In genomic region chr7:127744366-127745045, GRCm38 (mm10) we compare ENCODE assay signal across 8 mouse cellular contexts. TPM values are rescaled to one million over a fixed set of nuclear protein-coding genes. Genes with fewer than 3 reads are reported as not detected.
A peak's percentile ranks its signal among the peaks of the same experiment; 100 is the strongest.
DNase-seq lines count a peak whose midpoint lies in the region; ATAC-seq and TF ChIP-seq lines count a peak whose summit lies in the region.

Fbxl19 (plus strand) TSS chr7:127744543.

- no peaks in the 10 kb centered on the region for H3K27me3 ChIP-seq in C2C12 (ENCODE audit: control insufficient read depth, insufficient read depth, insufficient read length)
- H3K27me3 ChIP-seq in embryonic facial prominence, embryonic 15.5 days = no peaks in the 10 kb centered on the region
- no peaks in the 10 kb centered on the region for H3K27me3 ChIP-seq in heart, embryonic 13.5 days (replicated peaks)
- no peaks in the 10 kb centered on the region for H3K27me3 ChIP-seq in kidney, postnatal 0 days (ENCODE audit: insufficient read depth, low read length)
- no peaks in the 10 kb centered on the region for H3K27me3 ChIP-seq in liver, adult 2 months (ENCODE audit: control insufficient read depth, insufficient read depth, low read length)
- no peaks in the 10 kb centered on the region for H3K27me3 ChIP-seq in testis, adult 2 months (ENCODE audit: control insufficient read depth, insufficient read depth, low read length)

- peak within 1 kb of the TSS; percentile 55 for H3K4me3 ChIP-seq in C2C12 (ENCODE audit: insufficient read depth, poor library complexity, severe bottlenecking)
- H3K4me3 ChIP-seq in embryonic facial prominence, embryonic 15.5 days (replicated peaks) = peak within 1 kb of the TSS; percentile 77
- peak within 1 kb of the TSS; percentile 86 for H3K4me3 ChIP-seq in heart, embryonic 13.5 days
- peak within 1 kb of the TSS; percentile 86 for H3K4me3 ChIP-seq in kidney, postnatal 0 days (replicated peaks; ENCODE audit: low read depth, low read length)
- peak within 1 kb of the TSS; percentile 78 for H3K4me3 ChIP-seq in liver, adult 2 months (ENCODE audit: insufficient read depth, low read depth, low read length)
- H3K4me3 ChIP-seq in testis, adult 2 months (ENCODE audit: control insufficient read depth, low read depth, low read length) = peak within 1 kb of the TSS; percentile 84

- H3K9me3 ChIP-seq in embryonic facial prominence, embryonic 15.5 days (replicated peaks) = no peaks in the 10 kb centered on the region
- no peaks in the 10 kb centered on the region for H3K9me3 ChIP-seq in heart, embryonic 13.5 days
- H3K9me3 ChIP-seq in kidney, postnatal 0 days (replicated peaks; ENCODE audit: low read length) = no peaks in the 10 kb centered on the region

- peak within 1 kb of the TSS; percentile 21; the same call in 1 of the 2 replicates for H3K9ac ChIP-seq in embryonic facial prominence, embryonic 15.5 days
- H3K9ac ChIP-seq in heart, embryonic 13.5 days = peak within 1 kb of the TSS; percentile 93
- H3K9ac ChIP-seq in kidney, postnatal 0 days (ENCODE audit: low read depth, low read length) = peak within 1 kb of the TSS; percentile 53
- peak within 1 kb of the TSS; percentile 65 for H3K9ac ChIP-seq in liver, adult 2 months (ENCODE audit: low read depth, low read length)

- H3K4me2 ChIP-seq in embryonic facial prominence, embryonic 15.5 days (replicated peaks) = peak within 1 kb of the TSS; percentile 89
- H3K4me2 ChIP-seq in heart, embryonic 13.5 days = peak within 1 kb of the TSS; percentile 93
- H3K4me2 ChIP-seq in kidney, postnatal 0 days (ENCODE audit: low read length) = peak within 1 kb of the TSS; percentile 97

- WGBS in embryonic facial prominence, embryonic 15.5 days = under 1% methylated on average over 26 of the region's 26 CpGs
- under 1% methylated on average over 26 of the region's 26 CpGs for WGBS in heart, embryonic 13.5 days
- WGBS in kidney, postnatal 0 days = 0% methylated on average over 26 of the region's 26 CpGs
- under 1% methylated on average over 26 of the region's 26 CpGs for WGBS in liver, adult 2 months

- DNase-seq in adrenal gland, postnatal 36 days = peak; percentile 79 to 87
- peak; percentile 88 for DNase-seq in kidney, postnatal 0 days (ENCODE audit: low spot score)
- peak; percentile 66 for DNase-seq in liver, adult 2 months (ENCODE audit: extremely low read depth, low read depth, low spot score)
- peak; percentile 24 to 65 for DNase-seq in natural killer cell, adult 2 months (ENCODE audit: low spot score in 2 of 2)

- peak within 1 kb of the TSS; percentile 93 for H3K27ac ChIP-seq in embryonic facial prominence, embryonic 15.5 days (replicated peaks)
- H3K27ac ChIP-seq in heart, embryonic 13.5 days (replicated peaks) = peak within 1 kb of the TSS; percentile 91
- peak within 1 kb of the TSS; percentile 74 for H3K27ac ChIP-seq in kidney, postnatal 0 days
- peak within 1 kb of the TSS; percentile 82 for H3K27ac ChIP-seq in liver, adult 2 months (replicated peaks; ENCODE audit: insufficient read depth, low read depth, low read length)
- peak within 1 kb of the TSS; percentile 81 for H3K27ac ChIP-seq in testis, adult 2 months (ENCODE audit: control insufficient read depth, insufficient read depth, low read depth, low read length)

- no peak for ATAC-seq in embryonic facial prominence, embryonic 15.5 days (ENCODE audit: insufficient number of reproducible peaks, low FRiP score, low TSS enrichment, low read depth)
- ATAC-seq in heart, embryonic 13.5 days (ENCODE audit: extremely low read depth, insufficient number of reproducible peaks, low FRiP score, low TSS enrichment) = no peak
- no peak for ATAC-seq in kidney, postnatal 0 days (replicated peaks; ENCODE audit: low FRiP score, low read depth)

- H3K36me3 ChIP-seq in C2C12 (ENCODE audit: control insufficient read depth, insufficient read depth) = peaks cover 5% of the 10 kb centered on the region
- H3K36me3 ChIP-seq in embryonic facial prominence, embryonic 15.5 days = peaks cover 15% of the 10 kb centered on the region
- peaks cover 16% of the 10 kb centered on the region for H3K36me3 ChIP-seq in heart, embryonic 13.5 days
- H3K36me3 ChIP-seq in kidney, postnatal 0 days (ENCODE audit: insufficient read depth, low read length) = peaks cover 2% of the 10 kb centered on the region; the same call in 1 of the 2 replicates
- no peaks in the 10 kb centered on the region for H3K36me3 ChIP-seq in liver, adult 2 months (ENCODE audit: control insufficient read depth, insufficient read depth, low read length)
- no peaks in the 10 kb centered on the region for H3K36me3 ChIP-seq in testis, adult 2 months (ENCODE audit: control insufficient read depth, insufficient read depth, low read length)

- H3K79me3 ChIP-seq in C2C12 (ENCODE audit: low read depth) = no peaks in the 10 kb centered on the region

- peaks cover 11% of the 10 kb centered on the region for H3K79me2 ChIP-seq in C2C12 (ENCODE audit: control insufficient read depth, insufficient read depth)
- no peaks in the 10 kb centered on the region for H3K79me2 ChIP-seq in liver, adult 2 months (ENCODE audit: control insufficient read depth, insufficient read depth, low read length)

- peaks cover 21% of the 10 kb centered on the region for H3K4me1 ChIP-seq in embryonic facial prominence, embryonic 15.5 days
- peaks cover 25% of the 10 kb centered on the region for H3K4me1 ChIP-seq in heart, embryonic 13.5 days
- peaks cover 5% of the 10 kb centered on the region; the same call in 1 of the 2 replicates for H3K4me1 ChIP-seq in kidney, postnatal 0 days (replicated peaks; ENCODE audit: insufficient read depth, low read length)
- peaks cover 2% of the 10 kb centered on the region; the same call in 1 of the 2 replicates for H3K4me1 ChIP-seq in liver, adult 2 months (ENCODE audit: control insufficient read depth, insufficient read depth, low read length)
- H3K4me1 ChIP-seq in testis, adult 2 months (ENCODE audit: control insufficient read depth, insufficient read depth, low read length) = peaks cover 4% of the 10 kb centered on the region; the same call in 1 of the 2 replicates

- TF ChIP-seq POLR2A in liver, adult 2 months (IDR thresholded peaks at IDR 0.05; ENCODE audit: extremely low read depth, insufficient read depth, low read length) = no peak
- TF ChIP-seq POLR2A in testis, adult 2 months (IDR thresholded peaks at IDR 0.05; ENCODE audit: control insufficient read depth, low read depth, low read length) = no peak

- no peak for TF ChIP-seq CTCF in C2C12 (IDR thresholded peaks at IDR 0.05; ENCODE audit: control insufficient read depth, insufficient read depth, insufficient read length)
- peak; percentile 75 for TF ChIP-seq CTCF in kidney, postnatal 0 days (IDR thresholded peaks at IDR 0.05; ENCODE audit: low read depth)
- TF ChIP-seq CTCF in liver, adult 2 months (IDR thresholded peaks at IDR 0.05; ENCODE audit: low read depth, low read length) = peak; percentile 40; the same call in 1 of the 2 replicates
- peak; percentile 11; the same call in 1 of the 2 replicates for TF ChIP-seq CTCF in testis, adult 2 months (IDR thresholded peaks at IDR 0.05; ENCODE audit: control insufficient read depth, insufficient read depth, insufficient replicate concordance, low read depth, low read length)

- H3ac ChIP-seq in C2C12 (ENCODE audit: control insufficient read depth, insufficient read length, low read depth) = peak within 1 kb of the TSS; percentile 62

TF ChIP-seq in C2C12, 6 proteins besides CTCF, POLR2A, EP300 and RAD21:
- TF ChIP-seq MAX (IDR thresholded peaks at IDR 0.05) = no peak
- no peak for TF ChIP-seq USF1 (IDR thresholded peaks at IDR 0.05; ENCODE audit: low read depth)
- TF ChIP-seq CEBPB (IDR thresholded peaks at IDR 0.05; ENCODE audit: low read depth) = no peak
- no peak for TF ChIP-seq FOSL1 (IDR thresholded peaks at IDR 0.05; ENCODE audit: insufficient read depth, low read length, poor library complexity, severe bottlenecking)
- no peak for TF ChIP-seq MYOG (IDR thresholded peaks at IDR 0.05; ENCODE audit: control insufficient read depth, extremely low read depth, insufficient read length)
- TF ChIP-seq MYOD1 (IDR thresholded peaks at IDR 0.05; ENCODE audit: control insufficient read depth, insufficient read length, low read depth) = no peak

RNA-seq across cellular contexts. Expression of gene Fbxl19, which starts in this region (rescaled TPM):
- polyA plus RNA-seq in C2C12 (2012; fragmentation: generic; extraction: Trizol) = 26.9 TPM
- total RNA-seq in adrenal gland, postnatal 36 days (2021) = 10 to 100 TPM; 13.1 to 13.7 TPM
- 5.2 and 5.7 TPM in 2 replicates for polyA plus RNA-seq in embryonic facial prominence, embryonic 15.5 days (2015; fragmentation: Nextera tagmentation; extraction: Ambion mirVana)
- polyA plus RNA-seq in heart, embryonic 13.5 days (2015; fragmentation: Nextera tagmentation; extraction: Ambion mirVana) = 1.8 and 3.0 TPM in 2 replicates
- polyA plus RNA-seq in kidney, postnatal 0 days (2015; fragmentation: Nextera tagmentation; extraction: Ambion mirVana) = 2.8 and 3.5 TPM in 2 replicates
- total RNA-seq in liver, adult 2 months (2014; rRNA removed) = 1.9 and 2.4 TPM in 2 replicates
- polyA plus RNA-seq in liver, adult 2 months (2012; rRNA removed) = 3.9 and 4.7 TPM in 2 replicates
- polyA plus RNA-seq in testis, adult 2 months (2012; rRNA removed) = 36.9 and 37.2 TPM in 2 replicates

Comparison
In these comparisons a context has a peak if more than half of its experiments do, and no peak if none do; other contexts are left out.
1. H3K9ac ChIP-seq: peak in every context shown above with its lines; median percentile 93 in heart, embryonic 13.5 days; 65 in liver, adult 2 months; 53 in kidney, postnatal 0 days; 21 in embryonic facial prominence, embryonic 15.5 days.